Mouse (Mus musculus) liver, embryonic 11.5 days (tissue): ENCODE data around the gene Hip1. TPM values are rescaled to one million over a fixed set of nuclear protein-coding genes. Genes with fewer than 3 reads are reported as not detected.

ENCODE experiments used
- ATAC-seq: fragments of 200-750 bp; cut with Nextera tagmentation; replicated peaks from 2 replicates; pipeline ENCODE4 v1.8.0; 2017; ENCODE audit warnings: moderate number of reproducible peaks, mild to moderate bottlenecking, moderate TSS enrichment, moderate library complexity; ENCODE audit not compliant: low FRiP score
- DNase-seq: peaks from one replicate; pipeline ENCODE4 v3.0.0-alpha.2; 2017; ENCODE audit warnings: low spot score
- H3K27ac ChIP-seq: fragments of 300-500 bp; sonication (generic); 2 replicates; pipeline ENCODE4 v1.5.1; 2014; ENCODE audit warnings: mild to moderate bottlenecking, low read depth, low read length, control low read depth
- H3K27me3 ChIP-seq: fragments of 300-500 bp; sonication (generic); replicated peaks from 2 replicates; pipeline ENCODE4 v1.6.1; 2014; ENCODE audit warnings: low read length, mixed read lengths; ENCODE audit not compliant: control insufficient read depth, insufficient read depth
- H3K36me3 ChIP-seq: fragments of 300-500 bp; sonication (generic); 2 replicates; pipeline ENCODE4 v1.6.1; 2014; ENCODE audit warnings: mild to moderate bottlenecking, low read length, moderate library complexity, mixed read lengths; ENCODE audit not compliant: control insufficient read depth, insufficient read depth
- H3K4me1 ChIP-seq: fragments of 300-500 bp; sonication (generic); replicated peaks from 2 replicates; pipeline ENCODE4 v1.6.1; 2014; ENCODE audit warnings: low read length, mixed read lengths; ENCODE audit not compliant: control insufficient read depth, insufficient read depth
- H3K4me2 ChIP-seq: fragments of 300-500 bp; sonication (generic); 2 replicates; pipeline ENCODE4 v1.6.1; 2014; ENCODE audit warnings: mild to moderate bottlenecking, control low read depth, moderate library complexity
- H3K4me3 ChIP-seq: fragments of 300-500 bp; sonication (generic); 2 replicates; pipeline ENCODE4 v1.5.1; 2014; ENCODE audit warnings: low read depth, low read length, control low read depth
- H3K9ac ChIP-seq: fragments of 300-500 bp; sonication (generic); 2 replicates; pipeline ENCODE4 v1.6.1; 2014; ENCODE audit warnings: low read depth, low read length, control low read depth
- H3K9me3 ChIP-seq: fragments of 300-500 bp; sonication (generic); 2 replicates; pipeline ENCODE4 v1.6.1; 2016; ENCODE audit warnings: low read length, inconsistent platforms, mixed read lengths; ENCODE audit not compliant: control insufficient read depth
- WGBS: fragments of 180-500 bp; shearing (Covaris S2); extraction: QIAGEN DNeasy Blood & Tissue Kit; methylation state at CpG from one replicate; pipeline ENCODE4 v1.1.7; 2014; 5-methylcytosine and 5-hydroxymethylcytosine counted together
- polyA plus RNA-seq: library from polyadenylated mRNA; unstranded; fragments of >200 nt; fragmentation: Nextera tagmentation; extraction: Ambion mirVana; gene quantifications from 2 replicates; pipeline ENCODE4 v1.2.1, GENCODE M21; 2014

The Hip1 gene
- polyA plus RNA-seq, 1 experiment from 2014 or later, result 16.3 TPM

GRCm38 (mm10) chr5:135544032-135544558, 825 bp downstream of the Hip1 start:
- H3K9ac ChIP-seq, result peak overlapping the region; percentile 15; the same call in 1 of the 2 replicates
- DNase-seq (peak; percentile 37), ATAC-seq (no peak)
- peak overlapping the region; percentile 67 for H3K4me2 ChIP-seq
- H3K27me3 ChIP-seq, result peaks cover 12% of the 10 kb centered on the region
- H3K4me3 ChIP-seq, result peak overlapping the region; percentile 51
- H3K9me3 ChIP-seq, result no peaks in the 10 kb centered on the region
- no peak overlapping the region for H3K27ac ChIP-seq
- H3K4me1 ChIP-seq, result 0 out of 2 replicates have a peak, but pooled peaks cover 5% of the 10 kb centered on the region
- H3K36me3 ChIP-seq, result no peaks in the 10 kb centered on the region
- 7% methylated on average over 15 of the region's 15 CpGs for WGBS

GRCm38 (mm10) chr5:135537794-135538214, 7.1 kb downstream of the Hip1 start:
- DNase-seq, result no peak
- H3K9me3 ChIP-seq, result no peaks in the 10 kb centered on the region
- H3K4me2 ChIP-seq, result 0 out of 2 replicates have a peak overlapping the region, but pooled peaks have one; percentile 7
- no peaks in the 10 kb centered on the region for H3K36me3 ChIP-seq
- ATAC-seq, result no peak
- WGBS, result 53% methylated on average over 10 of the region's 10 CpGs
- no peak overlapping the region for H3K4me3 ChIP-seq
- H3K27ac ChIP-seq, result no peak overlapping the region
- no peak overlapping the region for H3K9ac ChIP-seq
- no peaks in the 10 kb centered on the region for H3K27me3 ChIP-seq
- H3K4me1 ChIP-seq, result no peaks in the 10 kb centered on the region

- Histone ChIP-seq H3K27ac (no peak overlapping the region), H3K9ac (no peak overlapping the region), H3K9me3 (no peaks in the 10 kb centered on the region), H3K27me3 (no peaks in the 10 kb centered on the region), H3K4me1 (no peaks in the 10 kb centered on the region), H3K4me2 (no peak overlapping the region), H3K4me3 (no peak overlapping the region), H3K36me3 (no peaks in the 10 kb centered on the region)
- DNase-seq (no peak), ATAC-seq (no peak)
- 43% methylated on average over 4 of the region's 4 CpGs for WGBS
These were observed 7.6 kb downstream of the Hip1 start for GRCm38 (mm10) chr5:135537326-135537725.

- Histone ChIP-seq H3K27ac (no peak overlapping the region), H3K9me3 (no peaks in the 10 kb centered on the region), H3K36me3 (no peaks in the 10 kb centered on the region), H3K4me1 (no peaks in the 10 kb centered on the region), H3K9ac (no peak overlapping the region), H3K27me3 (no peaks in the 10 kb centered on the region), H3K4me2 (no peak overlapping the region), H3K4me3 (no peak overlapping the region)
- no peak for DNase-seq
- ATAC-seq, result no peak
These were observed 9.1 kb downstream of the Hip1 start for GRCm38 (mm10) chr5:135535867-135536266.

GRCm38 (mm10) chr5:135533431-135533830, 11.5 kb downstream of the Hip1 start:
- no peaks in the 10 kb centered on the region for H3K36me3 ChIP-seq
- no peak overlapping the region for H3K4me2 ChIP-seq
- WGBS, result 62% methylated on average over 10 of the region's 10 CpGs
- no peak overlapping the region for H3K27ac ChIP-seq
- no peak overlapping the region for H3K9ac ChIP-seq
- no peaks in the 10 kb centered on the region for H3K9me3 ChIP-seq
- DNase-seq, result no peak
- no peak overlapping the region for H3K4me3 ChIP-seq
- no peak for ATAC-seq
- no peaks in the 10 kb centered on the region for H3K27me3 ChIP-seq
- H3K4me1 ChIP-seq, result no peaks in the 10 kb centered on the region

- DNase-seq, result no peak
- no peak for ATAC-seq
- no peaks in the 10 kb centered on the region for H3K36me3 ChIP-seq
- no peaks in the 10 kb centered on the region for H3K4me1 ChIP-seq
- 82% methylated on average over 11 of the region's 11 CpGs for WGBS
- H3K9me3 ChIP-seq, result no peaks in the 10 kb centered on the region
- no peak overlapping the region for H3K27ac ChIP-seq
- H3K27me3 ChIP-seq, result 0 out of 2 replicates have a peak, but pooled peaks cover 2% of the 10 kb centered on the region
- H3K4me3 ChIP-seq, result no peak overlapping the region
- no peak overlapping the region for H3K4me2 ChIP-seq
- no peak overlapping the region for H3K9ac ChIP-seq
These were observed 13.5 kb downstream of the Hip1 start for GRCm38 (mm10) chr5:135531306-135531845.

- H3K36me3 ChIP-seq, result no peaks in the 10 kb centered on the region
- 0 out of 2 replicates have a peak, but pooled peaks cover 2% of the 10 kb centered on the region for H3K27me3 ChIP-seq
- no peak overlapping the region for H3K4me3 ChIP-seq
- DNase-seq (no peak), ATAC-seq (no peak)
- no peak overlapping the region for H3K4me2 ChIP-seq
- no peaks in the 10 kb centered on the region for H3K4me1 ChIP-seq
- 71% methylated on average over 2 of the region's 2 CpGs for WGBS
- H3K27ac ChIP-seq, result no peak overlapping the region
- no peak overlapping the region for H3K9ac ChIP-seq
- no peaks in the 10 kb centered on the region for H3K9me3 ChIP-seq
These were observed 15.0 kb downstream of the Hip1 start for GRCm38 (mm10) chr5:135529964-135530363.

- Histone ChIP-seq H3K36me3 (no peaks in the 10 kb centered on the region), H3K4me1 (no peaks in the 10 kb centered on the region), H3K27me3 (0 out of 2 replicates have a peak, but pooled peaks cover 2% of the 10 kb centered on the region), H3K9me3 (no peaks in the 10 kb centered on the region), H3K9ac (no peak overlapping the region), H3K4me2 (no peak overlapping the region), H3K27ac (no peak overlapping the region), H3K4me3 (no peak overlapping the region)
- ATAC-seq (no peak), DNase-seq (no peak)
- WGBS, result 70% methylated on average over 3 of the region's 3 CpGs
These were observed 15.6 kb downstream of the Hip1 start for GRCm38 (mm10) chr5:135529310-135529709.

- Histone ChIP-seq H3K36me3 (no peaks in the 10 kb centered on the region), H3K4me2 (no peak overlapping the region), H3K4me1 (no peaks in the 10 kb centered on the region), H3K27ac (no peak overlapping the region), H3K9ac (no peak overlapping the region), H3K27me3 (0 out of 2 replicates have a peak, but pooled peaks cover 2% of the 10 kb centered on the region), H3K9me3 (no peaks in the 10 kb centered on the region), H3K4me3 (no peak overlapping the region)
- no peak for ATAC-seq
- 64% methylated on average over 7 of the region's 7 CpGs for WGBS
- DNase-seq, result no peak
These were observed 16.9 kb downstream of the Hip1 start for GRCm38 (mm10) chr5:135527986-135528385.
